Mouse (Mus musculus): ENCODE results near the gene Greb1.
A peak's percentile ranks its signal among the peaks of the same experiment; 100 is the strongest.

Greb1 gene

GRCm38 (mm10) chr12:16805511-16805910 lies 4.8 kb upstream of the Greb1 start:
- peak; percentile 74 for DNase-seq (ENCODE audit: low spot score)

GRCm38 (mm10) chr12:16803956-16804430 lies 3.3 kb upstream of the Greb1 start:
- DNase-seq (ENCODE audit: low spot score), result no peak

GRCm38 (mm10) chr12:16803237-16803955 lies 2.7 kb upstream of the Greb1 start:
- DNase-seq (ENCODE audit: low spot score), result no peak

GRCm38 (mm10) chr12:16800959-16801315 lies 251 bp upstream of the Greb1 start:
- DNase-seq (ENCODE audit: low spot score), result no peak

- DNase-seq (ENCODE audit: low spot score), result no peak
Measured at GRCm38 (mm10) chr12:16799928-16800258, 793 bp downstream of the Greb1 start.

- no peak for DNase-seq (ENCODE audit: low spot score)
Measured at GRCm38 (mm10) chr12:16798894-16799293, 1.8 kb downstream of the Greb1 start.

GRCm38 (mm10) chr12:16795781-16796180 lies 4.9 kb downstream of the Greb1 start:
- DNase-seq (ENCODE audit: low spot score), result no peak

DNA sequence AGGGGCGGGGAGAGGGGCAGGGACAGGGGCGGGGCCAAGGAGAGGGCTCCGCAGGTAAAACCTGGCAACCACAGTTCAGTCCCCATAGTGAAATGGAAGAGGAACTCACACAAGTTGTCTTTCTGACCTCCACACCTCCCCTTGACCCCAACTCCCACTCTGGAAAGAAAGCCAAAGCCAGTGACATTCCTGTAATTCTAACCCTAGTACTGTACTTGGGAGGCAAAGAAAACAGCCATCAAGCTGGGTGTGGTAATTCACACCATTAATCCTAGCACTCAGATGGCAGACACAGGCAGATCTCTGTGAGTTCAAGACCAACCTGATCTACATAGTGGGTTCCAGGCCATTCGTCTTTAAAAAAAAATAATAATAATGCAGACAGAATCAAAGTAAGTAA lies 7.3 kb downstream of the Greb1 start:
- no peak for DNase-seq (ENCODE audit: low spot score)

DNA sequence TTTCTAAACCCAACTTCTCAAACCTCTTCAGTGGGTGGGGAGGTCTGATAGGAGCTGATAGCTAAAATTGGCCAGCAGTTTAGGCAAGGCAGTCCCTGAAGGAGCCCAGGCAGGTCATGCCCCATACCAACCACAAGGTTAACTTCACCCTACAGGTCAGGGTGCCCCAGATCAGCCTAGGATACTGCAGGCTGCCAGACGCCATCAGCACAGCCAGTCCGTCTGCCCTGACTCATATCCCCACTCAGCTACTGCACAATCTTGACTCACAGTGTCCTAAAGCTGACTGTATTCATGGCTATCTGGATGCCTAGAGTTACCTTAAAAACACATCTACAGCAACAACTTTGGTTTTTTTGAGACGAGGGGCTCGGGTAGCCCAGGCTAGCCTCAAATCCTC lies 10.2 kb downstream of the Greb1 start:
- no peak for DNase-seq (ENCODE audit: low spot score)

DNA sequence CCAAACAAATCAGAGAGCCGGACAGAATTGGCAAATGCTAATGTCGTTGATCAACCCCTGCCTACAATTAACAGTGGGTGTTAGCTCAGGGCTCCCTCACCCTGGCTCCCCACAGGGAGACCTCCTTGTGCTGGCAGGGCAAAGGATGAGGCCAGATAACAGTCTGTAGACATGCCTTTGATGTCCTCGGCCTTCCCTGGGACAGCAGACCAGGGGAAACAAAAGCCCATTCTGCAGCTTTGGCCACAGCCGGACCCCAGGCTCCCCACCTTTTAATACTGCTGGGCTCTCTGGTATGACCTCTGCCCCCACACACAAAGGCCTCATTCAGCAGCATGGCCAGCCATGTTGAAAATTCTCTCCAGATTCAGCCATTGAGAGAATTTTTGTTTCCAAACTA lies 10.9 kb downstream of the Greb1 start:
- DNase-seq (ENCODE audit: low spot score), result no peak

DNA sequence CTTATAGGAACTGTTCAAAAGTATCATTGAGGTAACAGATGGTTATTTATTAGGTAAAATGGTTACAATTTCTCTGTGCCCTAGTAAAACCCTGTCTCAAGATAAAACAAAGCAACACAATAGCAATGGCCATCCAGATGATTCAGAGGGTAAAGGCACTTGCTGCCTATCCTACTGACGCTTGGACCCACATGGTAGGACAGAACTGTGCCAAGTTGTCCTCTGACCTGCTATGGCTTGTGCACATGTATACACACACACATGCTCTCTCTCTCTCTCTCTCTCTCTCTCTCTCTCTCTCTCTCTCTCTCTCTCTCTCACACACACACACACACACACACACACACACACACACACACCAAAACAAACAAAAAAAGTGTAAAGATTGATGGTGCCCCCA lies 11.5 kb downstream of the Greb1 start:
- DNase-seq (ENCODE audit: low spot score), result no peak

GRCm38 (mm10) chr12:16788600-16788999 lies 12.1 kb downstream of the Greb1 start:
- DNase-seq (ENCODE audit: low spot score), result no peak

GRCm38 (mm10) chr12:16781034-16781746 lies 19.5 kb downstream of the Greb1 start:
- no peak for DNase-seq (ENCODE audit: low spot score)

- no peak for DNase-seq (ENCODE audit: low spot score)
Measured at GRCm38 (mm10) chr12:16780320-16780719, 20.4 kb downstream of the Greb1 start.

GRCm38 (mm10) chr12:16779165-16779564 lies 21.5 kb downstream of the Greb1 start:
- DNase-seq (ENCODE audit: low spot score), result no peak

GRCm38 (mm10) chr12:16778523-16778922 lies 22.2 kb downstream of the Greb1 start:
- no peak for DNase-seq (ENCODE audit: low spot score)

GRCm38 (mm10) chr12:16775351-16775750 lies 25.3 kb downstream of the Greb1 start:
- no peak for DNase-seq (ENCODE audit: low spot score)

GRCm38 (mm10) chr12:16774605-16775004 lies 26.1 kb downstream of the Greb1 start:
- DNase-seq (ENCODE audit: low spot score), result no peak

GRCm38 (mm10) chr12:16769601-16770165 lies 31.0 kb downstream of the Greb1 start:
- DNase-seq (ENCODE audit: low spot score), result no peak

DNA sequence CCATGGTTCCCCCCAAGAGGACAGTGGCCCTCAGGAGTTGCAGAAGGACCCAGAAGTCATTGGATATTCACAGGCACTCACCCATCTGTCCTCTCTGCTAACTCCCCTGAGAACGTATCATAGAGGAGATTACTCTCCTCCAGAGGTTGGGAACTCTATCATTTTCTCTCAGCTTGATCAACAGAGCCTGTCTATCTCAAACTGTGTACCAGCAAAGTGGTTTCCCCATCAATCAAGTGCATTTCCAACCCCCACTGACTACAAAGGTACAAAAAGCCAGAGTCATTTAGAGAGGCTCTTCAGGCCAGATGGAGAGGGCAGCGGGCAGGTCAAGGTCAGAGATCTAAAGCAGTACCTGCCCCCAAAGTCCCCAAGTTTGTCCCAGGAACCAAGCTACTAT lies 32.0 kb downstream of the Greb1 start:
- no peak for DNase-seq (ENCODE audit: low spot score)

- DNase-seq (ENCODE audit: low spot score), result no peak
Measured at GRCm38 (mm10) chr12:16768251-16768650, 32.4 kb downstream of the Greb1 start.

DNA sequence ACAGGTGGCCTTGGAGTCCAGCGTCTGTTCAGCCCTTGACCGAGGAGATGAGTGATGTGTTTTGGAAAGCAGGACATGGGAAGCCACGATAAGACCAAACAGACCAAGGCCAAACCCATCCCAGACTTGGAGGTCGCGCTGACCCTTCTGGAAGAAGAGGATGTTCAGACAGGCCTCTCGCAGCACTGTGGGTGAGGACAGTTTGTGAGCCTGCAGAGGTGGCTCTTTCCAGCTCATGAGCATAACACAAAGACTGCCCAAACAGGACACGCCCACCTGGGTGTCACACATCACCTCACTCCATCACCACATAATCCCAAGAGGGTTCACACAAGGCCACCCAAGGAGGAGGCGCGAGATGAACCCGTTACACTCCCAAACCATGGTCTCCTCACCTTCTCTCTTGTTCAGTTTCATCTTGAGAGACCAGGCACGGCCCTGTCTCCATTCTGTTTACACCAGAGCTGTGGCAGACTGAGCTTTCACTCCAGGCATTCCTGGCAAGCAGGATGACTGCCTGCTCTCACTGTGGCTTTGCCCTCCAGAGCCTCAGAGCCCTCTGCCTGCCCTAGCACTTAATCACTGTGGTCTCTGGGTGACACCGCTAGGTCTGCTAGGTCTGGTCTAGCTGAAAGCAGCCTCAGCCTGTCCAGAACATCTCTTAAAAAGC lies 35.8 kb downstream of the Greb1 start:
- DNase-seq (ENCODE audit: low spot score), result no peak
